Mouse (Mus musculus) liver, embryonic 15.5 days (tissue): ENCODE results near the gene Fam107a. TPM values are rescaled to one million over a fixed set of nuclear protein-coding genes. Genes with fewer than 3 reads are reported as not detected.
A peak's percentile ranks its signal among the peaks of the same experiment; 100 is the strongest.
"Not testable (repeated sequence)": the region's sequence is repeated elsewhere in the genome, so short reads cannot be mapped to it uniquely, and the experiment has no call there.

Experiments used
- ATAC-seq: fragments of 200-750 bp; cut with Nextera tagmentation; 2 replicates; pipeline ENCODE4 v1.8.0; 2017; ENCODE audit warnings: moderate number of reproducible peaks, mild to moderate bottlenecking, moderate library complexity; ENCODE audit not compliant: insufficient read depth
- H3K27ac ChIP-seq: fragments of 300-500 bp; sonication (generic); replicated peaks from 2 replicates; pipeline ENCODE4 v1.5.1; 2015; ENCODE audit warnings: mild to moderate bottlenecking, inconsistent platforms
- H3K27me3 ChIP-seq: fragments of 300-500 bp; sonication (generic); 2 replicates; pipeline ENCODE4 v1.6.1; 2015; ENCODE audit warnings: mild to moderate bottlenecking, inconsistent platforms
- H3K36me3 ChIP-seq: fragments of 300-500 bp; sonication (generic); replicated peaks from 2 replicates; pipeline ENCODE4 v1.6.1; 2015; ENCODE audit warnings: moderate library complexity, mild to moderate bottlenecking, inconsistent platforms
- H3K4me1 ChIP-seq: fragments of 300-500 bp; sonication (generic); replicated peaks from 2 replicates; pipeline ENCODE4 v1.6.1; 2015; ENCODE audit warnings: inconsistent platforms
- H3K4me2 ChIP-seq: fragments of 300-500 bp; sonication (generic); 2 replicates; pipeline ENCODE4 v1.6.1; 2015; ENCODE audit warnings: moderate library complexity, mild to moderate bottlenecking, inconsistent platforms
- H3K4me3 ChIP-seq: fragments of 300-500 bp; sonication (generic); replicated peaks from 2 replicates; pipeline ENCODE4 v1.5.1; 2015; ENCODE audit warnings: mild to moderate bottlenecking, inconsistent platforms
- H3K9ac ChIP-seq: fragments of 300-500 bp; sonication (generic); 2 replicates; pipeline ENCODE4 v1.6.1; 2015; ENCODE audit warnings: moderate library complexity, mild to moderate bottlenecking, inconsistent platforms
- H3K9me3 ChIP-seq: fragments of 300-500 bp; sonication (generic); replicated peaks from 2 replicates; pipeline ENCODE4 v1.6.1; 2016; ENCODE audit warnings: inconsistent platforms
- WGBS: fragments of 180-500 bp; shearing (Covaris S2); methylation state at CpG from one replicate; pipeline ENCODE4 v1.1.7; 2015; ENCODE audit warnings: mixed read lengths; ENCODE audit not compliant: insufficient replicate concordance; 5-methylcytosine and 5-hydroxymethylcytosine counted together
- polyA plus RNA-seq: library from polyadenylated mRNA; unstranded; fragments of >200 nt; fragmentation: Nextera tagmentation; extraction: Ambion mirVana; gene quantifications from 2 replicates; pipeline ENCODE4 v1.2.1, GENCODE M21; 2015

Gene Fam107a
- polyA plus RNA-seq, 1 experiment from 2014 or later, result 0.07 TPM

DNA sequence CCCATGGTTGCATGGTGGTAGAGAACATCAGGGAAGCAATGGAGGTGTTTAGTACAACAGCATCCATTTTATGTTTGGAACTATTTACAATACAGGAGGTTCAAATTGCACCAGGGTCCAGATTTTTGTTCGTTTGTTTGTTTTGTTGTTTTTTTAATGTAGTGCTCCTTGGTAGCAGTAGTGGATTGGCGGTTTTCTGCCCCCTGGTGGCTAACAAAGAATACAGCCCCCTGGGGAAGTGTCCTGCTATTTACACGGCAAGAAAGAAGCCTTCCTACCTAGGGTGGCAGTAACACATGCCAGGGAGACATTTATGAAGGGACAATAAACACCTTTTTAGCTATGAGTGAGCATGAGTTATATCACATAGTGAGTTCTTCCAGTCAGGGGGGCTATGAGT is 3.3 kb downstream of the Fam107a start:
- H3K4me1 ChIP-seq, result peaks cover 4% of the 10 kb centered on the region; the same call in 1 of the 2 replicates
- H3K4me3 ChIP-seq, result no peak overlapping the region
- no peak overlapping the region for H3K27ac ChIP-seq
- no peak overlapping the region for H3K4me2 ChIP-seq
- H3K9me3 ChIP-seq, result no peaks in the 10 kb centered on the region
- no peak for ATAC-seq
- H3K9ac ChIP-seq, result no peak overlapping the region
- H3K27me3 ChIP-seq, result peaks cover 39% of the 10 kb centered on the region
- no peaks in the 10 kb centered on the region for H3K36me3 ChIP-seq
- 11% methylated on average over 3 of the region's 3 CpGs for WGBS

DNA sequence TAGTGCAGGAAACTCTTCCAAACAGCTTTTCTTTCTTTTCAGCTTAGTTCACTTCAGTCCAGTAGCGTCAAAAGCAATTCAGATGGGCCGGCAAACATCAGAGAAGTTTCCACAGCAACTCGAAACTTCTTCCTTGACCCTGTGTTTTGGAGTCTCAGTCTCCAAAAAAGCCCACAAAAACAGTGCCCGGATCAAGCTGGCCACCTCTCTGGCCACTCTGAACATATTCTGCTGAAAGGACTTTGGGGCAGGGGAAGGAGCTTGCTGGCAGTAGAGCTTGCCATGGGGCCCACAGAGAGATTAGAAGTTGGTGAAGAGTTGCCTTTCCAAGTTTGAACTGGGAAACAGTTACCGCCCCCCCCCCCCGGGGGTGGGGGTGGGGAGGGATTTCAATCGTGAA is 3.9 kb downstream of the Fam107a start:
- ATAC-seq, result no peak
- H3K9ac ChIP-seq, result no peak overlapping the region
- H3K9me3 ChIP-seq, result no peaks in the 10 kb centered on the region
- no peak overlapping the region for H3K27ac ChIP-seq
- no peak overlapping the region for H3K4me2 ChIP-seq
- H3K4me3 ChIP-seq, result no peak overlapping the region
- peaks cover 4% of the 10 kb centered on the region; the same call in 1 of the 2 replicates for H3K4me1 ChIP-seq
- whole genome bisulfite sequencing, result 32% methylated on average over 7 of the region's 7 CpGs
- peaks cover 39% of the 10 kb centered on the region for H3K27me3 ChIP-seq
- H3K36me3 ChIP-seq, result no peaks in the 10 kb centered on the region

DNA sequence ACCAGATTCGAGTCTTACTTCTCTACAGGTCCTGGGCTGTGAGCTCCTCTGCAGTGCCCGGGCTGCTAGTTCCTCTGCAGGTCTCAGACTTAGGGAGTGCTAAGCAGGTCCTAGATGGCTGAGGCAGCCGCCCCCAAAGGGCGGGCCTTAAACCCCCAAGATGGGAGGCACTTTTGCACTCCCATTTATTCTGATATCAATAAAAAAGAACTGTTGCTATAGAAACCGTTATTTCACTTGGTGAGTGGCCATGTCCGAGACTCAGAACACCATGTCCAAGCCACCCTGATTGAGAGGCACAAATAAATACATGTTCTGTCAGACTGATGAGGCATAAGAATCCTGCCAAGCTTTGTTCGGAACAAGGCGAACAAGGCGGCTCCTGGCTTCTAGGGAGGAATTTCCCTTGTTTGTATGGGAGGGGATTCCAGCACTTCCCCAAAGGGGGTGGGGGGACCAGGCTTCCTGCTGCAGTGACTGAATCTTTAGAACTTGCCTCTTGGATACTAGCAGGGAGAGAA is 8.1 kb downstream of the Fam107a start:
- no peaks in the 10 kb centered on the region for H3K9me3 ChIP-seq
- WGBS, result 25% methylated on average over 9 of the region's 9 CpGs
- no peak overlapping the region for H3K27ac ChIP-seq
- no peak for ATAC-seq
- no peak overlapping the region for H3K4me2 ChIP-seq
- H3K36me3 ChIP-seq, result no peaks in the 10 kb centered on the region
- H3K27me3 ChIP-seq, result no peaks in the 10 kb centered on the region
- H3K9ac ChIP-seq, result no peak overlapping the region
- no peak overlapping the region for H3K4me3 ChIP-seq
- H3K4me1 ChIP-seq, result no peaks in the 10 kb centered on the region

DNA sequence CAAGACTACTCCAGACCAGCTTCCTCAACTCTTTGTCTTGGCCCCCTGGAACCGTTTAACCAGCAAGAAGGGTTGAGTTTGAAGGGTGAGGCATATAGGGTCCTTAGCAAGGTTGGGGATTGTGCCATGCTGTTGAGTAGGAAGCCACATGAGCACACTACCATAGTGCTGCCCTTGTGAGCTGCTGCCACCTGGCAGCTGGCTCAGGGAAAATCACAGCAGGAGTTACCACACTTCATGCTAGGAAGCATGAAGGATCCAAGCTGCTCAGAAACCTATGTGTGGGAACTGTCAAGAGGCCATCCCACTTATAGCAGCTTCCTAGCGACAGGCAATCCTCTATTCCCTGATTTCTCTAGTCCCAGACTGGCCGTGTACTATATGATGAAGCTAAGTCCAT is 9.2 kb downstream of the Fam107a start:
- H3K36me3 ChIP-seq, result no peaks in the 10 kb centered on the region
- no peak overlapping the region for H3K4me2 ChIP-seq
- WGBS, result 47% methylated on average over 3 of the region's 3 CpGs
- no peak for ATAC-seq
- no peaks in the 10 kb centered on the region for H3K9me3 ChIP-seq
- H3K27me3 ChIP-seq, result no peaks in the 10 kb centered on the region
- no peak overlapping the region for H3K9ac ChIP-seq
- H3K4me3 ChIP-seq, result no peak overlapping the region
- H3K4me1 ChIP-seq, result no peaks in the 10 kb centered on the region
- no peak overlapping the region for H3K27ac ChIP-seq

DNA sequence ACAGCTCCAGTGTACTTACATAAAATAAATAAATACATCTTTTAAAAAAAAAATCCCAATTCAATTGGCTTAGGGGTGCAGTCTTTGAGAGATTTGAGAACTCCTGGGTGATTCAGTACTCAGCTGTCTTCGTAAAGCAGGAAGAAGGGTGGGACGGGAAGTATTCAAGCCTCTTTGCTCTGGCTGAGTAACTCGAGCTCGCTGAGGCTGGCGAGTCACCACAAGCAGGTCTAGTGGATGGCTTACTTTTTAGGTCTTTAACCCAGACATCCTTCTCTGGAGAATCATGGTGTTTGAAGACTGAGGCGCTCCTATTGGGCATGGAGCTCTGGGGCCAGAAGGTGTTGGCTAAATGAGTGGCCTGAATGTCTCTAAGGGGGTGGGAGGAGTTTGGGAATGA is 10.9 kb downstream of the Fam107a start:
- no peak overlapping the region for H3K9ac ChIP-seq
- H3K4me2 ChIP-seq, result no peak overlapping the region
- no peak overlapping the region for H3K27ac ChIP-seq
- WGBS, result 46% methylated on average over 6 of the region's 6 CpGs
- no peaks in the 10 kb centered on the region for H3K27me3 ChIP-seq
- H3K36me3 ChIP-seq, result no peaks in the 10 kb centered on the region
- H3K4me1 ChIP-seq, result peaks cover 5% of the 10 kb centered on the region; the same call in 1 of the 2 replicates
- H3K4me3 ChIP-seq, result no peak overlapping the region
- no peak for ATAC-seq
- H3K9me3 ChIP-seq, result no peaks in the 10 kb centered on the region

DNA sequence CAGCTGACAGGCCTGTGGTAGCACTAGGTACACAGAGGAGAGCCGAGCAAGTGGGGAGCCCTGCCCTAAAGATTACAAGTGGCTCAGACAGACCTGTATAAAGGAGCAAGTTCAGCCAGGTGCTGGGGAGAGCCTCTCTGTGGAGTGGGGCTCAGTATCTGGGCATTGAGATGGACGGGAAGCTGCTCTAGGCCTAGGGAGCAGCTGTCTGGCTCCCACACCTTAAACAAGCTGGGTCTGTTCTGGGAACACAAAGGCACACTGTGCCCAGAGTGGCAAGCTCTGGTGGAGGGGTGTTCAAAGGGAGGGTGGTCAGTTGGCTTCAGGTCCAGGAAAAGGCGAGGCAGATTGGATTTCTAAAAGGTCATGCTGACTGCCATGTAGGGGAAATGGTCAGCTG is 12.8 kb downstream of the Fam107a start:
- Histone ChIP-seq H3K36me3 (no peaks in the 10 kb centered on the region), H3K4me2 (no peak overlapping the region), H3K4me1 (peaks cover 5% of the 10 kb centered on the region; the same call in 1 of the 2 replicates), H3K27me3 (no peaks in the 10 kb centered on the region), H3K4me3 (no peak overlapping the region), H3K9me3 (no peaks in the 10 kb centered on the region), H3K27ac (no peak overlapping the region), H3K9ac (no peak overlapping the region)
- no peak for ATAC-seq
- 48% methylated on average over 3 of the region's 3 CpGs for WGBS

DNA sequence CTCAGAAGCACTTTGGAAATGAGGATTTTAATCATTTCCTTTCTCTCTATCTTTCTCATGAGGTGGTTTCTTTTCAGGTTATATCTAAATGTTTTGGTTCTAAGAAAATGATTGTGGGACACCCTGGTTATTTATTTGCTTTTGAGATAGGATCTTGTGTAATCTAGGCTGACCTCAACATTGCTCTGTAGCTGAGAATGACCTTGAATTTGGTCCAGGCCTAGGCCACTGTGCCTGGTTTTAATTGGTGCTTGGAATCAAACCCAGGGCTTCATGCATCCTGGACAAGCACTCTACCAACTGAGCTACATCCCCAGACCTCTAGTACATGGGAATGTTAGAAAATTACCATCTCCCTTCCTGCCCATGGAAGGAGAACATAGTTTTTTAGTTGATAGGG is 13.7 kb downstream of the Fam107a start:
- Histone ChIP-seq H3K4me3 (no peak overlapping the region), H3K9ac (no peak overlapping the region), H3K36me3 (no peaks in the 10 kb centered on the region), H3K9me3 (no peaks in the 10 kb centered on the region), H3K4me1 (peaks cover 5% of the 10 kb centered on the region; the same call in 1 of the 2 replicates), H3K27ac (no peak overlapping the region), H3K27me3 (no peaks in the 10 kb centered on the region), H3K4me2 (no peak overlapping the region)
- no peak for ATAC-seq

DNA sequence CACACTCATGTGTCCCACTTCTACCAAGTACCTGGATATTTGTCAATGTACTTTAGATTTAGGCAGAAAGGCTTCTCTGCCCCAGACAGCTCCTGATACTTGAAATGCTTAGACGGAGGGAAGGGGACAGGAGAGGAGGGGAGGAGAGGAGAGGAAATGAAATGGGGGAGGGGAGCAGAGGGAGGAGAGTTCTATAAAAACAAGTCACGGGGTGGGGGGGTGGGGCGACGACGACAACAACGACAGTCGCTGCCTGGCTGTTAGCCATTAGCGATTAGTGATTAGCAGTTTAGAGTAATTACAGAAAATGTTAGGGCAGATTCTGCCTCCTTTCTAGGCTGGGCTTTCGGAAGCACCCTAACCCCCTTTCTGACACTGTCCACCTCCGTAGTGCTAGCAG is 15.1 kb downstream of the Fam107a start:
- Histone ChIP-seq H3K4me2 (no peak overlapping the region), H3K27ac (no peak overlapping the region)
- WGBS, result 28% methylated on average over 10 of the region's 10 CpGs

DNA sequence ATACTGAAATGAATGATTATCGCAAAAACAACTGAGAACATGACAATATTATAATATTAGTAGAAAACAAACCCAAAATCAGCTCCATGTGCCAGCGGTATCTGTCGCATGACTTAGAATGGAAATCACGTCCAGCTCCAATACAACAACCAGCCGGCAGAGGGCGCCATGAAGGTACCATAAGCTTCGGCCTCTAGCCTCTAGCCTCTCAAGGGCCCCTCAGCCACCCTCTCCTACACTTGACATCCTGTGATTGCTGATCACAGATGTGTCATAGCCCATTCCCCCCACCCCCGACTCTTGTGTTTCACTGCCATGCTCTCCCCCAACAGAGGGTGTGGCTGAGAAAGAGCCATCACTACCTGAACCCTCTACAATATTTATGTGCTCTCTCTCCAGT is 17.5 kb downstream of the Fam107a start:
- Histone ChIP-seq H3K4me1 (peaks cover 5% of the 10 kb centered on the region; the same call in 1 of the 2 replicates), H3K27ac (no peak overlapping the region), H3K36me3 (no peaks in the 10 kb centered on the region), H3K4me2 (no peak overlapping the region), H3K27me3 (no peaks in the 10 kb centered on the region), H3K9me3 (no peaks in the 10 kb centered on the region), H3K4me3 (no peak overlapping the region), H3K9ac (no peak overlapping the region)
- no peak for ATAC-seq
- 17% methylated on average over 8 of the region's 8 CpGs for WGBS

More for the DNA sequence above, 15.1 kb downstream of the Fam107a start:
- no peaks in the 10 kb centered on the region for H3K36me3 ChIP-seq
- H3K4me1 ChIP-seq, result peaks cover 5% of the 10 kb centered on the region; the same call in 1 of the 2 replicates
- no peak overlapping the region for H3K4me3 ChIP-seq
- no peak overlapping the region for H3K9ac ChIP-seq
- no peaks in the 10 kb centered on the region for H3K27me3 ChIP-seq
- H3K9me3 ChIP-seq, result no peaks in the 10 kb centered on the region
- ATAC-seq, result no peak

DNA sequence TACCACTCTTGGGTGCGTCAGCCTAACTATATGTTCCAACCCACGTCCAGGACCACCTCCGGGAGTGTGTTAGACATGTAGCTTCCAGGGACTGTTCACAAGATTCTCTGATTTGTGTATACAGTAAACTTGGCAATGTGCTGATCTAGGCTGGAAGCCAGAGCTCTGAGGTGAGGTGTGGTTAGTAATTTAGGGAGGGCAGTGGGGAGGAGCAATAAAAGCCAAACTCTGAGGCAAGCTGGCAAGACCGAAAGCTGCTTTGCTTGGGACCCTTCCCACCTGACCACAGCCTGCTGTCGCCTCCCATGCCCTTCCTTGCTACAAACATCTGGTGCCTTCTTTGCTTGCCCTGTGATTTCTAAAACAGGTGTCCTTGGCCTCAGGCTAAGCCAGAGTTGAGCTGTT is 19.9 kb downstream of the Fam107a start:
- no peaks in the 10 kb centered on the region for H3K27me3 ChIP-seq
- no peaks in the 10 kb centered on the region for H3K36me3 ChIP-seq
- ATAC-seq, result 0 out of 2 replicates have a peak, but pooled peaks have one; percentile 25
- no peak overlapping the region for H3K27ac ChIP-seq
- H3K9ac ChIP-seq, result no peak overlapping the region
- H3K4me3 ChIP-seq, result no peak overlapping the region
- H3K4me1 ChIP-seq, result peaks cover 5% of the 10 kb centered on the region; the same call in 1 of the 2 replicates
- H3K4me2 ChIP-seq, result no peak overlapping the region
- 61% methylated on average over 5 of the region's 5 CpGs for WGBS
- no peaks in the 10 kb centered on the region for H3K9me3 ChIP-seq

DNA sequence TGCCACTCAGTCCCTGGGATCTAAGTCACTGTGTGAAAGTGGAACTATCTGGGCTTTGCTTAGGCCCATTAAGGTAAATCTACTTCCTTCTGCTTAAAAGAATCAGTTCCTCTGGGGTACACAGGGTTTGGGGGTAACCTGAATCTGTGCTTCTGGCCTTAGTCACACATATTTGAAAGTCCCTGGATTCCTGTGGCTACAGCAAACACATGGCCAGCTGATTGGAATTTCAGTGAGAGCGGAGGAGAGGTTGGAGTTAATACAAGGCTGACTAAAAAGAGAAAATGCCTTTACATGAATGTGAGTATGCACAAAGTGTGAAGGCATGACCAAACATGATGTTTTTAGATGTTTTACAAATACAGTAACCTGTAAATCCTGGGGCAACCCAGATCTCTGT is 23.6 kb downstream of the Fam107a start:
- no peak overlapping the region for H3K27ac ChIP-seq
- 74% methylated on average over 1 of the region's 1 CpGs for WGBS
- H3K36me3 ChIP-seq, result no peaks in the 10 kb centered on the region
- H3K4me2 ChIP-seq, result no peak overlapping the region
- no peaks in the 10 kb centered on the region for H3K4me1 ChIP-seq
- ATAC-seq, result no peak
- H3K9ac ChIP-seq, result no peak overlapping the region
- no peaks in the 10 kb centered on the region for H3K9me3 ChIP-seq
- H3K4me3 ChIP-seq, result no peak overlapping the region
- no peaks in the 10 kb centered on the region for H3K27me3 ChIP-seq

DNA sequence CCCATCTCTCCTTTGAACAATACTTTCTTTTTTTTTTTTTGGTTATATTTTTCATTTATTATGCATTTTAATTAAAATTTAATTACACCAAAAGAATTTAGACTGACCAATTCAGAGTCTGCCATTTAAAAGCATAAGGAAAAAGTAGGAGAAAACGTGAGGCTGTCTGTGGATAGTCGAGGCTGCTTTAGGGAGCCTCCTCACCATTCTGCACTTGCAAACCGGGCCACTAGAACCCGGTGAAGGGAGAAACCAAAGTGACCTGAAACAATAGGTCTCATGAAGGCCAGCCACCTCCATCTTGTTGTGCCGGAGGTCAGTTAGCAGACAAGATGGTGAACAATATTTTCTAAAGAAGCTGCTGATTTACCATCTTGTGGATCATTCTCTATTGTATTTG is 31.2 kb downstream of the Fam107a start:
- not testable (repeated sequence) for H3K4me1 ChIP-seq, ATAC-seq, H3K9ac ChIP-seq, H3K4me2 ChIP-seq, H3K36me3 ChIP-seq, H3K4me3 ChIP-seq, H3K27me3 ChIP-seq, H3K9me3 ChIP-seq, H3K27ac ChIP-seq
- 66% methylated on average over 5 of the region's 5 CpGs for WGBS
